Mouse (Mus musculus): ENCODE measurements around the gene Rab4b.

Gene Rab4b

GRCm38 (mm10) chr7:27158171-27158570 is 20.5 kb downstream of the Rab4b start:
- no peak for DNase-seq

DNA sequence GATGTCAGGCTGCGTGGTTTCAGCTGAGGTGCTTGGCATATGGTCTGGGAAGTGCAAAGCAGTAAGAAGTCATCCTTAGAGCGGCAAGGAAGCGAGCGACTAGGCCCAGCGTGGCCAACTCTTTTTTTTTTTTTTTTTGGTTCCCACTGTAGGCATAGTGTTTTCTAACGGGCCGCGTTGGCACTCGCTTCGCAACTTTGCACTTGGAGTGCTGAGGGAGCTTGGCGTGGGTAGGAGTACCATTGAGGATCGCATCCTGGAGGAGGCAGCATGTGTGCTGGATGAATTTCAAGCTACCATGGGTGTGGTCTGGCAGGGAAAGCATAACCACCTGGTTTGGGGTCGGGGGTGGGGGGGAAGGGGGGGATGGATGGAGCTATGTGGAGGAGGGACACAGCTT is 22.7 kb downstream of the Rab4b start:
- peak; percentile 51 to 65 for DNase-seq

DNA sequence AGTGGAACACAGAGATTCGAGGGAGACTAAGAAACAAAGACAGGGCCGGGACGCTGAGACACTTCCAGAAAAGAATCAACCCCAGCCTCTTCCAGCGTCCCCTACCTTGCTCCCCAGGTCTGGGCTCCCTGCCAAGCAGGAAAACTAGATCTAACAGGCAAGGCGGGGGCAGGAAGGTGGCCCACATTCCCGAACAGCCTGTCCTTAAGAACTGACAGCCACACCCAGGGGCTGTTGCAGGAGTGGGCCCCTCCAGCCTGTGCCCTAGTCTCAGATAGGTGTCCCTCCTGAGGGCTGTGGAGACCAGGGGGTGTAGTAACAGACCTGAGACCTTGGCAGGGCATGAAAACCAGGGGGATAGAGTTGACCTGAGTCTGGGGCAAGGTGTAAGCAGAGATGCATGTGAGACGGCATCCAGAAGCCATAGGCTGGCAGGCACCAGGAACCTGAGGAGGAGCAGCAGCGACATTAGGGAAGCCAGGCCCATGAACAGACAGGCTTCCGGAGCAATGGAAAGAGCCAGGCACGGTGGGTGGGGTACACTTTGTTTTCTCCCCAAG is 25.4 kb downstream of the Rab4b start, which contains the start of gene Cyp2t4:
Cyp2t4 (plus strand) TSS at position 510 of the 560 bp plus-strand sequence.
- peak; percentile 59 to 61 for DNase-seq

DNA sequence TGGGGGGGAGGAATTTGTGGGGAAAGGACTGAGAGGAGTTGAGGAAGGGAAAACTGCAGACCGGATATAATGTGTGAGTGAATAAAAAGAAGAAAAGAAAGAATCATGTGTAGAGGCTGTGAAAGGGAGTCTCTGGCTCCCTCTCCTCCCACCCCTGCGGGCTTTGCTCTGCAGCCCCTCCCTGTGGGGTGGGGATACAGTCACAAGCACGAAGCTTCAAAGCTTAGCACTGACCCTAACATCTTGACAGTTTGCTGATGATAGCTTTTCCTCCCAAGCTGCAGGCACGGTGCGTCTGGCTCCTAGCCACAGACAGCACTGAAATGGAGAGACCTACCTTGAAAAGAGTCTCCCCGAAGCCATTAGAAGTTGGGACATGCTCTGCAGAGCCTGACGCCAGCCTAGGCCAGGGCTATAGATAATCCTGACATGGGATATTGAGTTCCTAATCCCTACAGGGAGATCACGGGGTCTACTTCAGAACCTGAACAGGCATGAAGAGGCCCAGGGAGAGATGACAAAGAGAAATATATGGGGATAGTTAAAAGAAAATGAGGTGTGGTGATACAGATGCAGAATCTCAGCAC is 42.2 kb downstream of the Rab4b start:
- DNase-seq, result no peak

GRCm38 (mm10) chr7:27133757-27134156 is 44.9 kb downstream of the Rab4b start:
- no peak for DNase-seq

DNA sequence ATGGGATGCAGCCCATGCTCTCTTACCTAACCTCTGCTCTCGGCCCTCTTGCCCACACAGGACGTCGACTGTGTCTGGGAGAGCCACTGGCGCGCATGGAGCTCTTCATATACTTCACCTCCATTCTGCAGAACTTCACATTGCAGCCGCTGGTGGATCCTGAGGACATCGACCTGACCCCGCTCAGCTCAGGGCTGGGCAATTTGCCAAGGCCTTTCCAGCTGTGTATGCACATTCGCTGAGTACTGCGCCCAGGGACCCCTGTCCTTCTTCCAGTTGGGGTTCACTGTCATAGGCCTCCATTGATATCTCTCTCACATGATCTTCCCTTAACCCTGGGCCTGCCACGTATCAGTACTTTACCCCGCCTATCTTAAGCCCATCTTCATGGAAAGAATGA is 45.5 kb downstream of the Rab4b start:
- DNase-seq, result peak; percentile 41 to 47

- DNase-seq, result peak; percentile 87 to 91
These were observed 46.1 kb downstream of the Rab4b start for GRCm38 (mm10) chr7:27132588-27132987.

GRCm38 (mm10) chr7:27131387-27131786 is 47.3 kb downstream of the Rab4b start:
- no peak for DNase-seq

- no peak for DNase-seq
These were observed 48.0 kb downstream of the Rab4b start for GRCm38 (mm10) chr7:27130521-27131370.

DNA sequence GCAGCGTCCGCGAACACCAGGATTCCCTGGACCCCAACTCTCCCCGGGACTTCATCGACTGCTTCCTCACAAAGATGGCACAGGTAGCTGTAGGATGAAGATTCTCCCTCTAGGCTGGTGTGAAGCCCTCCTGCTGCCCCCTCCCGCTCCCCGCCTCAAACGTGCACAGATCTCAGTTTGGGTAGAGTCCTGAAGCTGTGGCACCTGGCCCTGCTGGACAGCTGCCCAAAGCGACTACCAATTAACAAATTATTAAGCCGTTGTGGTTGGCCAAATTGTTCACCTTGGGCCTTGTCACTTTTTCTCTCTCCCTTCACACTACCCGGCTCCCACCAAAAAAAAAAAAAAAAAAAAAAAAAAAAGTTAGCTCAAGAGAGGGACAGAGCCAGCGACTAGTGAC is 48.9 kb downstream of the Rab4b start:
- DNase-seq, result peak in 1 of 2 experiments; percentile 21

- no peak for DNase-seq
These were observed 49.8 kb downstream of the Rab4b start for GRCm38 (mm10) chr7:27128946-27129345.

DNA sequence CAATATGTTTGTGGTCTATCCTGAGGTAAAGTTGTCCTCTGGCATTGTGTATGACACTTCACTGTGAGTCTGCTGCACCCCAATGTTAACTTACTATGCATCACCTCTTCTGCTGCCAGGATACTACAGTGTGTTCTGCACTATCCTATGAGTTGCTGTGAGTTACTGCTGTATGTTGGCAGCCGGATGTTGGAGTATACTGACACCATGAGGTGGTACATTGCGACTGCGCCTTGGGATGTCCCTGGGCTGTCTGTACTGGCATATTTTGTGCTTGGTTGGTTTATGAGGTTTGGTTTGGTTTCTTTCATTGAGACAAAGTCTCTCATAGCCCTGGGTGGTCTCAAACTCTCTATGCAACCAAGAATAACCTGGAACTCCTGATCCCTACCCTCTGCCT is 50.5 kb downstream of the Rab4b start:
- DNase-seq, result peak; percentile 53 to 56

- no peak for DNase-seq
These were observed 53.7 kb downstream of the Rab4b start for GRCm38 (mm10) chr7:27124969-27125368.

DNA sequence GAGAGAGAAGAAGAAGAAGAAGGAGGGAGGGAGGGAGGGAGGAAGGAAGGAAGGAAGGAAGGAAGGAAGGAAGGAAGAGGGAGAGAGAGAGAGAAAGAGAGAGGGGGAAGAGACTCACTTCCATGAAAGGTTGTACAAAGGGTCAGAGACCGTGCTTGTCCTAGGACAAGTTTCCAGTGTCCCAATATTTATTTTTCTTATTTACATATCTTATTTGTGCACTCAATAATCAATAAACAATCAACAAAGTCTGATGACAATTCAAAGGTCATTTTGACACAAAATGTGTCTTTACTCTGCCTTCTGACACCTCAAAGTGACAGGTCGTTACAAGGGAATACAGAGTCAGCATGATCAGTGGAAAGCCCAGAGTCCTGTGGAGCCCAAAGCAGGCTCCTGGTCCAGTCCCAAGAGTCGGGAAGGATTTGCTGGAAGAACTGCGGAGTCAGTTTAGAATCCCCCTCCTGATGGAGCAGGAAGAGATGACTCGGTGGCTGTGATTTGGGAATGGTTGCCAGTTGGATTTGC is 54.3 kb downstream of the Rab4b start:
- no peak for DNase-seq

GRCm38 (mm10) chr7:27119676-27120075 is 59.0 kb downstream of the Rab4b start, which contains the start of gene Cyp2f2:
Cyp2f2 (plus strand) TSS chr7:27119909.
- DNase-seq, result no peak
